Mouse (Mus musculus) heart, embryonic 14.5 days (tissue): ENCODE measurements around the gene Tfeb. TPM values are rescaled to one million over a fixed set of nuclear protein-coding genes. Genes with fewer than 3 reads are reported as not detected.
A peak's percentile ranks its signal among the peaks of the same experiment; 100 is the strongest.

ENCODE experiments used
- ATAC-seq: fragments of 200-750 bp; cut with Nextera tagmentation; 2 replicates; pipeline ENCODE4 v1.8.0; 2017; ENCODE audit warnings: low read depth, moderate TSS enrichment; ENCODE audit not compliant: insufficient number of reproducible peaks, insufficient read depth, low FRiP score
- H3K27ac ChIP-seq, 2 experiments: fragments of 200-500 bp in 1 of 2; fragments of 300-500 bp in 1 of 2; sonication (generic) in 1 of 2; replicated peaks in 1 of 2; 2 replicates each; pipeline ENCODE4 v1.5.1; 2012 to 2014; ENCODE audit warnings: low read depth in 2 of 2, low read length in 2 of 2, control low read depth in 1 of 2, mild to moderate bottlenecking in 1 of 2, mixed read lengths in 1 of 2; ENCODE audit not compliant: control insufficient read depth in 1 of 2, insufficient read depth in 1 of 2
- H3K27me3 ChIP-seq: fragments of 300-500 bp; sonication (generic); 2 replicates; pipeline ENCODE4 v1.6.1; 2014; ENCODE audit warnings: mild to moderate bottlenecking, low read length, control low read depth; ENCODE audit not compliant: control insufficient read depth, insufficient read depth
- H3K36me3 ChIP-seq: fragments of 300-500 bp; sonication (generic); 2 replicates; pipeline ENCODE4 v1.6.1; 2014; ENCODE audit warnings: mild to moderate bottlenecking, control low read depth, low read length, mixed read lengths; ENCODE audit not compliant: control insufficient read depth, insufficient read depth
- H3K4me1 ChIP-seq, 2 experiments: fragments of 200-500 bp in 1 of 2; fragments of 300-500 bp in 1 of 2; sonication (generic) in 1 of 2; 2 replicates each; pipeline ENCODE4 v1.6.1; 2012 to 2014; ENCODE audit warnings: low read length in 2 of 2, control low read depth in 1 of 2, mixed read lengths in 1 of 2; ENCODE audit not compliant: control insufficient read depth in 2 of 2, insufficient read depth in 2 of 2
- H3K4me2 ChIP-seq: fragments of 300-500 bp; sonication (generic); 2 replicates; pipeline ENCODE4 v1.6.1; 2014; ENCODE audit warnings: mild to moderate bottlenecking, low read length
- H3K4me3 ChIP-seq, 2 experiments: fragments of 200-500 bp in 1 of 2; fragments of 300-500 bp in 1 of 2; sonication (generic) in 1 of 2; 2 replicates each; pipeline ENCODE4 v1.5.1; 2012 to 2014; ENCODE audit warnings: low read length in 2 of 2, mild to moderate bottlenecking in 2 of 2, control low read depth in 1 of 2, low read depth in 1 of 2, moderate library complexity in 1 of 2; ENCODE audit not compliant: control insufficient read depth in 1 of 2, insufficient read depth in 1 of 2
- H3K9ac ChIP-seq: fragments of 300-500 bp; sonication (generic); 2 replicates; pipeline ENCODE4 v1.6.1; 2014; ENCODE audit warnings: mild to moderate bottlenecking, low read length
- H3K9me3 ChIP-seq: fragments of 300-500 bp; sonication (generic); 2 replicates; pipeline ENCODE4 v1.6.1; 2016; ENCODE audit warnings: low read length, control low read depth; ENCODE audit not compliant: control insufficient read depth
- WGBS: fragments of 180-500 bp; shearing (Covaris S2); extraction: QIAGEN DNeasy Blood & Tissue Kit; methylation state at CpG from one replicate; pipeline ENCODE4 v1.1.7; 2014; 5-methylcytosine and 5-hydroxymethylcytosine counted together
- polyA plus RNA-seq: library from polyadenylated mRNA; unstranded; fragments of >200 nt; fragmentation: Nextera tagmentation; extraction: Ambion mirVana; gene quantifications from 2 replicates; pipeline ENCODE4 v1.2.1, GENCODE M21; 2014

The Tfeb gene
- polyA plus RNA-seq, 1 experiment from 2014 or later = 21.2 TPM

DNA sequence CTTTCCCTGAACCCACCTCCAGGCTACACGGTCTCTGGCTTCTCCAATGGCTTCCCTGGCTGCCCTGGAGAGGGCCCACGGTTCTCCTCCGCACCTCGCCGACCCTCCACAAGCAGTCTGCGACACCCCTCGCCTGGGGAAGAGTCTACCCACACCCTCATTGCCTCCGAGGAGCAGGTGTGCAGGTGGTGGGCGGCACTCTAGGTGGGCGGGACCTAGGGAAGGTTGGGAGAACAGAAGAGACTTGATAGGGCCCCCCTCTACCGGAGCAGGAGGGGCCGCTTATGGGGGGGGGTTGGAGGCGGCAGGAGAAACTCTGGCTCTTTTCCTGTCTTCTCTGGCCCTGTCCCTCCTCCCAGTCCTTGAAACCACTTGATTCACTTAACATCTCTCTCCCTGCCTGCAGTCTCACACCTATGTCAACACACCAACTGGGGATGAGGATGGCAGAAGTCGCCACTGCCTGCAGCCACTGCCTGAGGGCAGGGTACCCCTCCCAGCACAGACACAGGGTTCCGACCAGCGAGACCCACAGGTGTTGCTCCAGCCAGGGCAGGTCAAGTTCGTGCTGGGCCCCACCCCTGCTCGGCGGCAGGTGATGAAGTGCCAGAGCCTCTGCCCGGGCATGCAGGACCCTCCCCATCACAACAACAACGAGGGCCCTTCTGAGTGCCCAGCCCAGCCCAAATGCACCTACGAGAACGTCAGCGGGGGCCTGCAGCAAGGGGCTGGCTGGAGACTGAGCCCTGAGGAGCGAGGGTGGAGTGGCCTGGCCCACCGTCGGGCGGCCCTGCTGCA is 34.1 kb upstream of the Tfeb start:
- Histone ChIP-seq H3K9ac (no peak overlapping the region), H3K4me1 (peaks cover 9 to 12% of the 10 kb centered on the region in 2 experiments; a peak in 3 of 4 replicates), H3K27ac (no peak overlapping the region), H3K36me3 (peaks cover 36% of the 10 kb centered on the region), H3K4me3 (no peak overlapping the region), H3K9me3 (no peaks in the 10 kb centered on the region), H3K4me2 (peak overlapping the region; percentile 32; the same call in 1 of the 2 replicates), H3K27me3 (no peaks in the 10 kb centered on the region; the same call in 1 of the 2 replicates)
- WGBS = 31% methylated on average over 28 of the region's 28 CpGs
- ATAC-seq = no peak

- WGBS = 30% methylated on average over 20 of the region's 20 CpGs
- peaks cover 36% of the 10 kb centered on the region for H3K36me3 ChIP-seq
- ATAC-seq = no peak
- no peaks in the 10 kb centered on the region for H3K9me3 ChIP-seq
- H3K4me1 ChIP-seq = peaks cover 9 to 12% of the 10 kb centered on the region in 2 experiments; a peak in 3 of 4 replicates
- H3K4me2 ChIP-seq = peak overlapping the region; percentile 32
- H3K4me3 ChIP-seq = no peak overlapping the region
- H3K9ac ChIP-seq = no peak overlapping the region
- no peak overlapping the region for H3K27ac ChIP-seq
- H3K27me3 ChIP-seq = no peaks in the 10 kb centered on the region; the same call in 1 of the 2 replicates
Measured at GRCm38 (mm10) chr17:47703556-47703955, 33.3 kb upstream of the Tfeb start.

DNA sequence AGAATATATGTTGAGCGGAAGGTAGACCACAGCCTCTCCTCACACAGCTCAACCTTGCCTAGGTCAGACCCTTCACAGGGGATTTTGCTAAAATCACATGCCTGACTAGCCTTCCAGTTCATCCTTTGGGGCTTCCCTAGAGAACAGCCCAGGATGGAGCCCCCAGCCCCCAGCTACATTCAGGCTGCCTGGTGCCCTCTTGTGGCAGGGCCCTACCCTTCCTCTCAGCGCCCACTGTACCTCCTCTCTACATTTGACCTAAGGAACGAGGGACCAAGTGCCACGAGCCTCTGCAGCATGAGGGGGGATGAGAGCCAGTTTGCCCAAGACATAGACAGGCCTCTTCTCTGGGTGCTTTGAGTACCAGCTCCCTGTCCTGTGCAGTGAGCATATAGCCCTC is 32.1 kb upstream of the Tfeb start:
- H3K36me3 ChIP-seq = peaks cover 30% of the 10 kb centered on the region
- 83% methylated on average over 4 of the region's 4 CpGs for WGBS
- H3K9ac ChIP-seq = no peak overlapping the region
- peaks cover 9 to 12% of the 10 kb centered on the region in 2 experiments; a peak in 3 of 4 replicates for H3K4me1 ChIP-seq
- H3K4me2 ChIP-seq = no peak overlapping the region
- no peak for ATAC-seq
- no peaks in the 10 kb centered on the region for H3K9me3 ChIP-seq
- H3K27me3 ChIP-seq = no peaks in the 10 kb centered on the region; the same call in 1 of the 2 replicates
- no peak overlapping the region for H3K27ac ChIP-seq
- no peak overlapping the region for H3K4me3 ChIP-seq

GRCm38 (mm10) chr17:47706196-47706595 is 30.6 kb upstream of the Tfeb start:
- Histone ChIP-seq H3K9ac (no peak overlapping the region), H3K4me2 (no peak overlapping the region), H3K9me3 (no peaks in the 10 kb centered on the region), H3K27me3 (no peaks in the 10 kb centered on the region; the same call in 1 of the 2 replicates), H3K36me3 (peaks cover 23% of the 10 kb centered on the region), H3K4me1 (peaks cover 9 to 12% of the 10 kb centered on the region in 2 experiments; a peak in 3 of 4 replicates), H3K4me3 (no peak overlapping the region), H3K27ac (no peak overlapping the region; a peak in 1 of 4 replicates)
- ATAC-seq = peak; percentile 18; the same call in 1 of the 2 replicates
- 71% methylated on average over 1 of the region's 1 CpGs for WGBS

- Histone ChIP-seq H3K4me3 (no peak overlapping the region), H3K9ac (no peak overlapping the region), H3K27ac (no peak overlapping the region), H3K4me2 (no peak overlapping the region), H3K36me3 (0 out of 2 replicates have a peak, but pooled peaks cover 8% of the 10 kb centered on the region), H3K27me3 (no peaks in the 10 kb centered on the region; the same call in 1 of the 2 replicates), H3K4me1 (peaks cover 6 to 7% of the 10 kb centered on the region in 2 experiments; a peak in 2 of 4 replicates), H3K9me3 (no peaks in the 10 kb centered on the region)
- WGBS = 74% methylated on average over 3 of the region's 3 CpGs
- ATAC-seq = no peak
Measured at GRCm38 (mm10) chr17:47707961-47708360, 28.9 kb upstream of the Tfeb start.

DNA sequence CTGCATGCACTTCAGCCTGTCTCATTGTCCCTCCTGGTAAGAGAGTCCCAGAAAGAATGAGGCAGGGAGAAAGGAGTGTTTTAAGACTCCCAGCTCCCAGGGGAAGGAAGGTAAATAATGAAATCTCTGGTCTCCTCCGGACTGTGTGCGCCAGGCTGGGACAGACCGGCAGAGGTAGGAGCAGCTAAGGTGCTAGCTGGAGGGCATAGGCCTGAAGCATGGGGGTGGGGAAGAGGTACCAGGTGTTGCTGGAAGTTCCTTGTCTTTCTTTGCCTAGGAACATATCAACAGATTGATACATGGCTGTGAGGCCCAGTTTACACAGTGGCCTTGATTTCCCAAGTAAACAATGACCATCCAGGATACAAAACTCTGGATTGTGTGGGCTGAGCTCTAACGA is 27.9 kb upstream of the Tfeb start:
- H3K4me1 ChIP-seq = peaks cover 3 to 4% of the 10 kb centered on the region in 2 experiments; a peak in 1 of 4 replicates
- no peaks in the 10 kb centered on the region; the same call in 1 of the 2 replicates for H3K27me3 ChIP-seq
- H3K27ac ChIP-seq = no peak overlapping the region
- WGBS = 64% methylated on average over 4 of the region's 4 CpGs
- H3K36me3 ChIP-seq = no peaks in the 10 kb centered on the region
- H3K4me2 ChIP-seq = no peak overlapping the region
- no peak overlapping the region for H3K4me3 ChIP-seq
- no peak for ATAC-seq
- H3K9me3 ChIP-seq = no peaks in the 10 kb centered on the region
- no peak overlapping the region for H3K9ac ChIP-seq

GRCm38 (mm10) chr17:47710036-47710435 is 26.8 kb upstream of the Tfeb start:
- H3K9ac ChIP-seq = no peak overlapping the region
- no peak for ATAC-seq
- no peak overlapping the region for H3K4me3 ChIP-seq
- no peaks in the 10 kb centered on the region; the same call in 1 of the 2 replicates for H3K27me3 ChIP-seq
- 53% methylated on average over 3 of the region's 3 CpGs for WGBS
- no peaks in the 10 kb centered on the region for H3K36me3 ChIP-seq
- no peaks in the 10 kb centered on the region for H3K9me3 ChIP-seq
- H3K4me2 ChIP-seq = no peak overlapping the region
- no peak overlapping the region for H3K27ac ChIP-seq
- H3K4me1 ChIP-seq = peaks cover 3 to 4% of the 10 kb centered on the region in 2 experiments; a peak in 1 of 4 replicates
